Mouse (Mus musculus): ENCODE results near the gene Chsy1. TPM values are rescaled to one million over a fixed set of nuclear protein-coding genes. Genes with fewer than 3 reads are reported as not detected.

Gene Chsy1
- polyA plus RNA-seq (2014; fragmentation: Illumina TruSeq; extraction: RNeasy Lipid Tissue Mini Kit (QIAGEN cat#74804); ENCODE audit: low read depth, low replicate concordance) = 4.4 TPM

DNA sequence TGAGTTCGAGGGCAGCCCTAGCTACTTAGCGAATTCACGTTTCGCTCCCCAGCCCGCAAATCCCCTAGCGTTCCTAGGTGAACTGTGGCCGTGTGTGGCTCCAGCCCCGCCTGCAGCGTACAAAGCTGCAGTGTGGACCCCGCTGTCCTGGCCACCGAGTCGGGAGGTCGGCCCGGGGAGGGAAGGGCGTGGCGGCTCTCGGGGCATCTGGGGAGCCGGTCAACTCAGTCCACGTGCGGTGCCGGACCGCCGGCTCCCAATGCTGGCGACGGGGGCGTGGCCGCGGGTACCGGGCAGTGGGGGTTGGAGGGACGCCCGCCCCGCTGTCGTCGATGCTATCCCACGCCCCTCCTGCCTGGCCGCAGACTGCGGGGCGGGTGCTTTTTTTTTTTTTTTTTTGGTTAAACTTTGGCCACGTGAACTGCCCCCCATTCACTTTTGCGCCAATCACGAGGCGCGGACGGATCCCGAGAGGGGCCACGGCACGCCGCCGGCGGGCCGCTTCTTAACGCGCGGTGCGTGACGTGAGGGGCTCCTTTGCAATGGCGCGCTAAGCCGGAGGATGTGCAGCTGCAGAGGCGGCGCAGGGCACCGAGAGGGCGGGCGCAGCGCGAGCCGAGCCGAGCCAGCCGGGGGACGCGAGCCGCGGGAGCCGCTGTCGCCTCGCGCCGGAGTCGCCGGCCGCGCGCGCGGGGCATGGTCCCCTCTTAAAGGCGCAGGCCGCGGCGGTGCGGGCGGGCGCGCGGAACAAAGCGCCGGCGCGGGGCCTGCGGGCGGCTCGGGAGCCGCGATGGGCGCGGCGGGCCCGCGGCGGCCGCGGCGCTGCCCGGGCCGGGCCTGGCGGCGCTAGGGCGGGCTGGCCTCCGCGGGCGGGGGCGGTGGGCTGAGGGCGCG is at the start of gene Chsy1:
TSS of gene Chsy1 (plus strand) at position 555 of the 894 bp plus-strand sequence.

DNA sequence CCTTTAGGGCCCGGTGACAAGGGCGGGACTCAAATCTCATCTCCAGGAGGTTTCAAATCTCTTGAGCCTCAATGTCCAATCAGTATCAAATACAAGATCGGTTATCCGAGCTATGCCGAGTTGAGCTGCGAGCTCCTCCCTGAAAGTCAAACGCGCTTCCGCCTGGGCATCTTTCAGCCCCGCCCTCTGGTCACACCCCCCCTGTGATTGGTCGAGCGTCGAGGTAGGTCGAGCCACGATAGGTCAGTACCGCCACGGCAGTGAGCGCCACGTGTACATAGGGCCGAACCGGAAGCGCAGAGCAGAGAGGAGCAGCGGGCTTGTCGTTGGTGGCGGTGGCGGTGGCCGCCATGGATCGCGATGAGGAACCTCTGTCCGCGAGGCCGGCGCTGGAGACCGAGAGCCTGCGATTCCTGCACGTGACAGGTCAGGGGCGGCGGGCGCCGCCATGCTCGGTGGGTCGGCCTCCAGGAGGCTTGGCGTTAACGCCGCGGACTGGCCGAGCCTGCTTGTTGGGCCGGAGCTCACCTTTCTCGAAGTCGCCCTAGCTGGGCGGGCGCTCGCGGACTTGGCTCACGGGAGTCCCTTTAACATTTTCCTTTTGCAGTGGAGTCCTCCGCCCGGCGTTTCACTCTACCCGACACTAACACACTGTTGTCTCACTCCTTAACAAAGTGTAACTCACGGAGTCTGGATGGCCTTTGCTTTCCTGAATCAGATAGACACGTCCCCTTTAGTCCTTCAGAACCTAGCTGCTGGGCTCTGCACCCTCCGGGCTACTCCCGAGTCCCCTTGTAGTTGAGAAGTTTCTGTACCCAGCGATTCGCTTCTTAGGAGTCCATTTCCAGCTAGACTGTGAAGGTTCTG is 29.7 kb upstream of the Chsy1 start, which contains the start of gene Selenos:
TSS of gene Selenos (plus strand) at position 286 of the 867 bp plus-strand sequence.

Other genes starting within 250 kb of the Chsy1 start
- gene Pcsk6, start 247.8 kb upstream of the Chsy1 start, polyA plus RNA-seq (2014; fragmentation: Illumina TruSeq; extraction: RNeasy Lipid Tissue Mini Kit (QIAGEN cat#74804); ENCODE audit: low read depth, low replicate concordance) = 25.6 TPM
- not detected for gene Gm45213, start 65.9 kb upstream of the Chsy1 start, polyA plus RNA-seq (2014; fragmentation: Illumina TruSeq; extraction: RNeasy Lipid Tissue Mini Kit (QIAGEN cat#74804); ENCODE audit: low read depth, low replicate concordance)
- 21.4 TPM for gene Snrpa1, start 50.5 kb upstream of the Chsy1 start, polyA plus RNA-seq (2014; fragmentation: Illumina TruSeq; extraction: RNeasy Lipid Tissue Mini Kit (QIAGEN cat#74804); ENCODE audit: low read depth, low replicate concordance)
- 118 TPM for gene Selenos, start 29.9 kb upstream of the Chsy1 start, polyA plus RNA-seq (2014; fragmentation: Illumina TruSeq; extraction: RNeasy Lipid Tissue Mini Kit (QIAGEN cat#74804); ENCODE audit: low read depth, low replicate concordance)